In the genomic region with DNA sequence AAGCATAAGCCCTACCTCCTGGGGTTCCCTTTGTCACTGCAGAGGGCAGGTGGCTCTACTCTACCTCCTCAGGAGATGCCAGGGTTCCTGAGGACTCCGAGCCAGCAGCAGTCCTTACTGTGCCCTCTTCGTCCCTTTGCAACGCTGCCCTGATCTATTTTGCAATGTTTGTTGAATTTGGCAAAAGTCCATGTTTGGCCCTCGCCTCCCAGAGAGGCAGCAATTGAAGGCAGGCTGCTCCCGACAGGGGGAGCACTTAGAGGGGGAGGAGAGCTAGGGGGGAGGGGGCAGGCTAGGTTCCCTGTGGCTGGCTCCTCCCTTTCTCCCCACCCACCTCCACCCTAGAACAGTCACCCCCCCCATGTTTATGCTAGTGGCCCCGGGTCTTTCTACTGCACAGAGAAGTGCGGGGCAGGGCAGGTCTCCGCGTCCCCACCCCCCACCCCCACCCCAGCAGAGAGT, we compare ENCODE assay signal across 8 mouse cellular contexts. TPM values are rescaled to one million over a fixed set of nuclear protein-coding genes. Genes with fewer than 3 reads are reported as not detected.
DNase-seq lines count a peak whose midpoint lies in the region; ATAC-seq lines count a peak whose summit lies in the region.

No protein-coding gene starts in this region.

- H3K9ac ChIP-seq in heart, embryonic 12.5 days: no peak overlapping the region

- WGBS in heart, embryonic 12.5 days: 19% methylated on average over 9 of the region's 9 CpGs

- no peaks in the 10 kb centered on the region for H3K36me3 ChIP-seq in heart, embryonic 12.5 days

- no peaks in the 10 kb centered on the region for H3K9me3 ChIP-seq in heart, embryonic 12.5 days (replicated peaks)

- H3K4me1 ChIP-seq in heart, embryonic 12.5 days (replicated peaks): peaks cover 7% of the 10 kb centered on the region

- no peak overlapping the region for H3K4me3 ChIP-seq in heart, embryonic 12.5 days

- H3K4me2 ChIP-seq in heart, embryonic 12.5 days: peak overlapping the region; percentile 33

- no peaks in the 10 kb centered on the region for H3K27me3 ChIP-seq in heart, embryonic 12.5 days (replicated peaks)

- DNase-seq in thymus, postnatal 25 days: peak; percentile 3
- no peak for DNase-seq in thymus, postnatal 0 days (ENCODE audit: low spot score)
- peak; percentile 72 for DNase-seq in cerebellum, adult 11-12 months
- DNase-seq in kidney, postnatal 4 days: peak; percentile 69 to 77
- DNase-seq in left cerebral cortex, adult 11 months (ENCODE audit: low spot score): no peak
- no peak for DNase-seq in right cerebral cortex, adult 2 months (ENCODE audit: low spot score in 2 of 2)

- peak; percentile 60; the same call in 1 of the 2 replicates for ATAC-seq in heart, embryonic 12.5 days (ENCODE audit: insufficient number of reproducible peaks, low FRiP score)
- 0 out of 2 replicates have a peak, but pooled peaks have one; percentile 18 for ATAC-seq in monocyte, adult 5-6 weeks (replicated peaks; ENCODE audit: insufficient number of reproducible peaks, low FRiP score, low TSS enrichment, poor library complexity, severe bottlenecking)

- no peak overlapping the region for H3K27ac ChIP-seq in heart, embryonic 12.5 days (ENCODE audit: poor library complexity, severe bottlenecking)

RNA-seq across cellular contexts. Expression of gene Itih4, which starts 2.0 kb away (rescaled TPM):
- 0.09 and 0.64 TPM in 2 replicates for polyA plus RNA-seq in thymus, postnatal 0 days (2015; fragmentation: Nextera tagmentation; extraction: Ambion mirVana)
- polyA plus RNA-seq in heart, embryonic 12.5 days (2016; fragmentation: Nextera tagmentation; extraction: Ambion mirVana): 0.17 TPM in 1 of 2 replicates, not detected in the other
- not detected in 3 replicates for total RNA-seq in monocyte, adult 5-6 weeks (2017)

RNA-seq across cellular contexts. Expression of gene Mustn1, which starts 9.3 kb away (rescaled TPM):
- 1.8 and 1.9 TPM in 2 replicates for polyA plus RNA-seq in thymus, postnatal 0 days (2015; fragmentation: Nextera tagmentation; extraction: Ambion mirVana)
- polyA plus RNA-seq in heart, embryonic 12.5 days (2016; fragmentation: Nextera tagmentation; extraction: Ambion mirVana): 2.3 and 2.6 TPM in 2 replicates
- 0.49 to 1.3 TPM in 2 of 3 replicates, not detected in the other for total RNA-seq in monocyte, adult 5-6 weeks (2017)

RNA-seq across cellular contexts. Expression of gene Itih3, which starts 35.3 kb away (rescaled TPM):
- 0.16 and 0.24 TPM in 2 replicates for polyA plus RNA-seq in thymus, postnatal 0 days (2015; fragmentation: Nextera tagmentation; extraction: Ambion mirVana)
- polyA plus RNA-seq in heart, embryonic 12.5 days (2016; fragmentation: Nextera tagmentation; extraction: Ambion mirVana): 1.4 and 2.2 TPM in 2 replicates
- not detected in 3 replicates for total RNA-seq in monocyte, adult 5-6 weeks (2017)

RNA-seq across cellular contexts. Expression of gene Itih1, which starts 54.8 kb away (rescaled TPM):
- 0.04 TPM in 1 of 2 replicates, not detected in the other for polyA plus RNA-seq in thymus, postnatal 0 days (2015; fragmentation: Nextera tagmentation; extraction: Ambion mirVana)
- 0.10 TPM in 1 of 2 replicates, not detected in the other for polyA plus RNA-seq in heart, embryonic 12.5 days (2016; fragmentation: Nextera tagmentation; extraction: Ambion mirVana)
- total RNA-seq in monocyte, adult 5-6 weeks (2017): not detected in 3 replicates

Comparison
In these comparisons a context has a peak if more than half of its experiments do, and no peak if none do; other contexts are left out.
1. DNase-seq: peak in thymus, postnatal 25 days (single experiment), cerebellum, adult 11-12 months (single experiment) and kidney, postnatal 4 days (2 of 2); none in thymus, postnatal 0 days (single experiment), left cerebral cortex, adult 11 months (single experiment) and right cerebral cortex, adult 2 months (0 of 2).